Mouse (Mus musculus): ENCODE results near the gene Klc2.
"Not testable (repeated sequence)": the region's sequence is repeated elsewhere in the genome, so short reads cannot be mapped to it uniquely, and the experiment has no call there.

Gene Klc2

GRCm38 (mm10) chr19:5118384-5118698 lies at the start of gene Klc2:
TSS of gene Klc2 (minus strand) at chr19:5118560.
- DNase-seq (ENCODE audit: low read depth, low spot score), result no peak

- no peak for DNase-seq (ENCODE audit: low read depth, low spot score)
Measured at GRCm38 (mm10) chr19:5167477-5167876, 49.1 kb upstream of the Klc2 start.

- no peak for DNase-seq (ENCODE audit: low read depth, low spot score)
Measured at GRCm38 (mm10) chr19:5164380-5164779, 46.0 kb upstream of the Klc2 start.

- DNase-seq (ENCODE audit: low read depth, low spot score), result no peak
Measured at GRCm38 (mm10) chr19:5161913-5162312, 43.6 kb upstream of the Klc2 start.

GRCm38 (mm10) chr19:5152261-5152660 lies 33.9 kb upstream of the Klc2 start:
- no peak for DNase-seq (ENCODE audit: low read depth, low spot score)

- DNase-seq (ENCODE audit: low read depth, low spot score), result no peak
Measured at GRCm38 (mm10) chr19:5151741-5152140, 33.4 kb upstream of the Klc2 start.

- DNase-seq (ENCODE audit: low read depth, low spot score), result peak; percentile 68
Measured at GRCm38 (mm10) chr19:5151331-5151730, 33.0 kb upstream of the Klc2 start.

GRCm38 (mm10) chr19:5150358-5150757 lies 32.0 kb upstream of the Klc2 start:
- no peak for DNase-seq (ENCODE audit: low read depth, low spot score)

GRCm38 (mm10) chr19:5149041-5149440 lies 30.7 kb upstream of the Klc2 start:
- DNase-seq (ENCODE audit: low read depth, low spot score), result not testable (repeated sequence)

- peak; percentile 57 for DNase-seq (ENCODE audit: low read depth, low spot score)
Measured at GRCm38 (mm10) chr19:5139640-5140039, 21.3 kb upstream of the Klc2 start.

GRCm38 (mm10) chr19:5131237-5131636 lies 12.9 kb upstream of the Klc2 start:
- no peak for DNase-seq (ENCODE audit: low read depth, low spot score)

GRCm38 (mm10) chr19:5129770-5130169 lies 11.4 kb upstream of the Klc2 start:
- no peak for DNase-seq (ENCODE audit: low read depth, low spot score)

- DNase-seq (ENCODE audit: low read depth, low spot score), result no peak
Measured at GRCm38 (mm10) chr19:5124055-5124614, 5.8 kb upstream of the Klc2 start.

GRCm38 (mm10) chr19:5123241-5123640 lies 4.9 kb upstream of the Klc2 start:
- DNase-seq (ENCODE audit: low read depth, low spot score), result no peak

GRCm38 (mm10) chr19:5122492-5122891 lies 4.1 kb upstream of the Klc2 start:
- no peak for DNase-seq (ENCODE audit: low read depth, low spot score)

- DNase-seq (ENCODE audit: low read depth, low spot score), result peak; percentile 90
Measured at GRCm38 (mm10) chr19:5117494-5118383, 621 bp downstream of the Klc2 start.

GRCm38 (mm10) chr19:5113783-5114182 lies 4.6 kb downstream of the Klc2 start:
- DNase-seq (ENCODE audit: low read depth, low spot score), result no peak

- no peak for DNase-seq (ENCODE audit: low read depth, low spot score)
Measured at GRCm38 (mm10) chr19:5109659-5110453, 8.5 kb downstream of the Klc2 start.

- DNase-seq (ENCODE audit: low read depth, low spot score), result no peak
Measured at GRCm38 (mm10) chr19:5108702-5109101, 9.7 kb downstream of the Klc2 start.

- no peak for DNase-seq (ENCODE audit: low read depth, low spot score)
Measured at GRCm38 (mm10) chr19:5108271-5108575, 10.1 kb downstream of the Klc2 start.

- DNase-seq (ENCODE audit: low read depth, low spot score), result no peak
Measured at GRCm38 (mm10) chr19:5107556-5108270, 10.6 kb downstream of the Klc2 start.

- peak; percentile 99 for DNase-seq (ENCODE audit: low read depth, low spot score)
Measured at GRCm38 (mm10) chr19:5106731-5107191, 11.6 kb downstream of the Klc2 start, which contains the start of gene Rab1b. TSS of gene Rab1b (minus strand) at chr19:5107072.

Data from forelimb bud, embryonic 11.5 days (tissue).